Mouse (Mus musculus) activated CD4-positive, CD25-positive, alpha-beta regulatory T cell, adult 9 weeks (primary cell): ENCODE results near the gene P3h1. TPM values are rescaled to one million over a fixed set of nuclear protein-coding genes. Genes with fewer than 3 reads are reported as not detected.

Experiments
- polyA plus RNA-seq: library from polyadenylated mRNA; unstranded; fragments of 100-300 nt; shearing (Covaris generic); gene quantifications from one replicate; pipeline ENCODE4 v1.2.1, GENCODE M21; 2017

P3h1 gene
- 2.5 TPM for polyA plus RNA-seq

DNA sequence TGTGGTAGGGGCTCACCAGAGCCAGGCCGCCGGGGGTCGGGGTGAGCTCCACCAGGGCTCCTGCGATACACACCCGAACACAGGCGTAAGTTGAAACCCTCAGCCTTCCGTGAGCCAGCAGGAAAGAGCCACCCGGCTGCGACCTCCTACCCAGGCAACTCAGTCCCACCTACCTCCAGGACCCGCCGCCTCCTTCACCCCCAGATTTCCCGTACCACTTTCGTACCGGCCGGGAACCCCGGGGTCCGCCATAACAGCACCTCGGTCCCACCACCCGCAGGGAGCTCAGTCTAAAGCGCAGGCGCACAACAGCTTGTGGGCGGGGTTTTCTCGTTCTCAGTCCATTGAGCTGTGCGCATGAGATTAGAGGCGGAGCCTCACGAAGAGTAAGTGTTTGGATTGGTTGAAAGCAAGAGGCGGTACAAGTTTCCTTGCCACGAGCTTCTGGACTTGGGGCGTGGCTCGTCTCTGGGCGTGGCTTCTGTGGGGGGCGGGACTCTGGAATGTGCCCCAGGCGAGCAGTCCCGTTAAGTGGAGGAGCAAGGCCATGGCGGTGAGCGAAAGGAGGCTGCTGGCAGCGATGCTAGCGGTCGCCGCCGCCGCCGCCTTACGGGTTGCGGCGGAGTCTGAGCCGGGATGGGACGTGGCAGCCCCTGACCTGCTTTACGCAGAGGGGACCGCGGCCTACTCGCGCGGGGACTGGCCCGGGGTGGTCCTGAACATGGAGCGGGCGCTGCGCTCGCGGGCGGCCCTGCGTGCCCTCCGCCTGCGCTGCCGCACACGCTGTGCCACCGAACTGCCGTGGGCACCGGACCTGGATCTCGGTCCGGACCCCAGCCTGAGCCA is at the start of gene P3h1, which contains the start of gene AU022252:
Gene P3h1 (plus strand): TSS at position 506 of the 846 bp plus-strand sequence.
Gene AU022252 (minus strand): TSS at position 303 of the 846 bp plus-strand sequence.

DNA sequence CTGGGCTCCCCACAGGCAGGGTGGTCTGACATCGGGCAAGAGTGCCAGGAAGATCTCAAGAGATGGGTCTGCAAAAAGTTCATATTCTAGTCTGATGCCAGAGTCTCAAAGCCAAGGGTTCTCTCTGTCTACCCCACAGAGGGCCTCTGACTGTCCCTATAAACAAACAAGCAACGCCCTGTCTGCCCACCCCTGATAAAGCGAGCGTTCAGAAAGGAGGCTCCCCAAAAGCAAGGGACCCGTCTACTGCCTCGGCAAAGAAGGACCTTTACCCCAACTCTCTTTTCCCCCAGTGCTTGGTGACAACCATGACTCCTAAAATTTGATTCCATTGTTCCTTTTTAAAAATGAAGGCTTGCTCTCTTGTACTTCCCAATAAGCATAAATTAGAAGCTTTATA is 42.9 kb upstream of the P3h1 start, which contains the start of gene Ermap:
Gene Ermap (minus strand): TSS at position 148 of the 400 bp plus-strand sequence.

DNA sequence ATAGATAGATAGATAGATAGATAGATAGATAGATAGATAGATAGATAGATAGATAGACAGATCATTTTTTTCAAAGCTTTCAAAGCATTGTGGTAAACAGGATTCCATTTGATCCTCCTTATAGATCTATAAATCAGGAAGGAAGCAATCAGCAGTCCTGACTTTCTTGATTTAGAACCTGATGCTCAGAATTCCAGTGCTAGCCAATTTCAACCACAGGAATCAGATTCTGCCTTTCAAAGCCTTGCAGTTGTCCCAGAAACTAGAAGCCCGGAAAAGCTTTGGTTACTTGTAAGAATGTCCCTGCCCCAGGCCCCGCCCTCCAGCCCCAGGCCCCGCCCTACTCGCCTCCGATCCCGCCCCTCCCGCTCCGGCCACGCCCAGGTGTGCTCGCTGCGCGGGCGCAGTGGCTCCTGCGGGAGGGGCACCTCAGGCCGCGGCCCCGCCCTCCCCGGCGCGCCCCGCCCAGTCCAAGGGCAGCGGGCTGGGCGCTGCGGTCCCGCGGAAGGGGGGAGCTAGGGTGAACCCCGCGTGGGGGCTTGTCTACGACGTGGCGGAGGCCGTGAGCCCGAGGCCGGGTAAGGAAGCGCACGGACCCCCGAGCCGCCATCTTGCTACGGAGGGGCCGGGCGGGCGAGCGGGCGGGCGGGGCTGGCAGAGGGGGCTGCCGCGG is 37.7 kb upstream of the P3h1 start, which contains the start of gene Svbp:
Gene Svbp (plus strand): TSS at position 398 of the 673 bp plus-strand sequence.

DNA sequence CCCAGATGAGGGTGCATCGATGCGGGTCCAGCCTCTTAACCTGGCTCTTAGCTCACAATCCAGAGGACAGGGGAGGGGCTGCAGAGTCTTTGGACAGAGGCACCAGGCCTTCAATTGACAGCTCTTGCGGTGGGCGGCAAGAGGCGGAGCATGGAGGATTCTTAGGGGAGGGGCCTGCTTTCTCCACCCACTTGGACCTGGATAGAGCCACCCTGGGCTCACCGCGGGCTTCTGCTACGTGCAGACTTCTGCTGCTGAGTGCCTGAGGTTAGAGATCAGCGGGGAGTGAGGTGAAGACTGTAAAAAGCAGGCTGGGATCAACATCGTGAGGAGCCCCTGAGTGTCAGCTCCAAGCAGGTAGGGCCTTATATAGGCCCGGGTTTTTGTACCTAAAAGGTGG is 14.5 kb upstream of the P3h1 start, which contains the start of gene Tmem269:
Gene Tmem269 (minus strand): TSS at position 49 of the 400 bp plus-strand sequence.

DNA sequence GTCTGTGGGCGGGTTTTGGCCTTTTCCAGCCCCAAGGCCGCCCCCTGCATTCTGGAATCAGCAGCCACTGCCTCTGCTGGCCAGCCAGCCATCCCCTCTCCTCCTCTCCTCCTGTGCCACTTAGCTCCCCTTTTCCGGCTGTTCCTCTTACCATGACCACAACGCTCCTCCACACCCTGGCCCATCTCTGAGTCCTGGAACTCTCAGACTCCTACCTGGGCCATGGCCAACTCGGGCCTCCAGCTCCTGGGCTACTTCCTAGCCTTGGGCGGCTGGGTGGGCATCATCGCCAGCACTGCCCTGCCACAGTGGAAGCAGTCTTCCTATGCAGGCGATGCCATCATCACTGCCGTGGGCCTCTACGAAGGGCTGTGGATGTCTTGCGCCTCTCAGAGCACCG is 22.6 kb downstream of the P3h1 start, which contains the start of gene Cldn19:
Gene Cldn19 (plus strand): TSS at position 64 of the 400 bp plus-strand sequence.

DNA sequence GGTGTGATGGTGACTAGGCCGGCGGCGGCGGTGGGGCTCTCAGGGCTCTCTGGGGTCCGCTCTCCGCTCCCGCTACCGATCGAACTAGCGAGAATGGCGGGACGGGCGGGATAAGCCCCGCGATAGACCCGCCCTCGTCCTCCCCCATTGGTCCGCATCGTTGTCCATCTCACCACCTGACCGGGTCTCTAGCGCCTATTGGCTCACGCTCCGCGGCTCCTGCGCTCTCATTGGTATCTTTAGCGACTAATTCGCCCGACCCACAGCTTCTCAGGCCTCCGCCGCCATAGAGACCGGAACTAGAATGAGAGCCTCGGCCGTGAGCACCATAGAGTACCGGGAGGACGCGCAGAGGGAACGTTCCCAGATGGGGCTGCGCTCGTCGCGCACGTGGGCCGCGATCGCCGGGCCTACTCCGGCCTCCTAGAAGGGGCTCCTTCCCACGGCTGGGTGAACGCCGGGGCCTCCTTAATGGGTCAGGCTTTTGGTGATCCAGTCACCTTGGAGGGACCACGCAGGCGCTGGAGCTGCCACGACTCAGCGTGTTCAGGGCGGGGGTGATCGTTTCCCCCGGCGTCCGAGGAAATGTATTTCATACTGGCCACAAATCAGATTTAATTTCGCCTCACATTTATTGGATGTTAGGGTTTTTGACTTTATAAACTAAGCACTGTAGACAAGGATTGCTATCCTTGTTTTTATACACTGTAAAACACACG is 61.9 kb downstream of the P3h1 start, which contains the start of gene Ybx1:
Gene Ybx1 (minus strand): TSS at position 190 of the 719 bp plus-strand sequence.

Other genes with a start within 250 kb of the P3h1 start
- gene Slc2a1, start 124.2 kb upstream of the P3h1 start, polyA plus RNA-seq: 62.7 TPM
- gene Zfp691, start 58.7 kb upstream of the P3h1 start, polyA plus RNA-seq: 4.6 TPM
- 2.1 TPM for gene Ermap, start 42.9 kb upstream of the P3h1 start, polyA plus RNA-seq
- gene Svbp, start 37.6 kb upstream of the P3h1 start, polyA plus RNA-seq: 64.9 TPM
- gene Tmem269, start 14.7 kb upstream of the P3h1 start, polyA plus RNA-seq: 0.22 TPM
- gene AU022252, start 203 bp upstream of the P3h1 start, polyA plus RNA-seq: 21.8 TPM
- gene Cldn19, start 22.5 kb downstream of the P3h1 start, polyA plus RNA-seq: not detected
- gene Ybx1, start 61.7 kb downstream of the P3h1 start, polyA plus RNA-seq: 51.6 TPM
- gene Ppih, start 87.6 kb downstream of the P3h1 start, polyA plus RNA-seq: 57.7 TPM
- 10.3 TPM for gene Ccdc30, start 182.6 kb downstream of the P3h1 start, polyA plus RNA-seq
- 64.0 TPM for gene Ppcs, start 189.5 kb downstream of the P3h1 start, polyA plus RNA-seq
- gene Zmynd12, start 189.9 kb downstream of the P3h1 start, polyA plus RNA-seq: 0.39 TPM